9 mouse cellular contexts compared by ENCODE assay signal in the genomic region with DNA sequence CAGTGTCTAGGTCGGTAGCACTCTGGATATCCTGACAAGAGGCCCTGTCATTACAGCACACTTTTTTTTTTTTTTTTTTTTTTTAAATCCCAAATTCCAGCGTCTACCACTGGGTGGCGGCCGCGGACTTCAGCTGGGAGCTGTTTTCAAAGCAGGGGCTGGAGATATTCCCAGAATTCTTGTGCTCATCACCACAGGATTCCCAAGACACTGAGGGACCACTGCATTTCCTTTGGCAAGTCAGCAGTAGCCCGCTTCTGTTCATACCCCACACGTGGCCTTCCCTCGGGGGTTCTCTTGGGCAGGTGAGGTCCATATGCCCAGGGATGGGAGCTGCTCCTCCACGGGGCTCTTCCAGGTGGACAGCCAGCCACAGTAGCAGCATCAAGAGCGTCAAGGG. TPM values are rescaled to one million over a fixed set of nuclear protein-coding genes. Genes with fewer than 3 reads are reported as not detected.
DNase-seq lines count a peak whose midpoint lies in the region; ATAC-seq and TF ChIP-seq lines count a peak whose summit lies in the region.
"Had no signal": no experiment of that assay in that cellular context is flagged by ENCODE, and none has a peak within 500 bp of the region (broad histone marks: within the 10 kb centered on the region; RNA-seq: fewer than 3 reads in every experiment).

No protein-coding gene starts in this region.

- 17% methylated on average over 10 of the region's 10 CpGs for WGBS in lung, embryonic 14.5 days
- WGBS in hindbrain, embryonic 13.5 days: 19% methylated on average over 10 of the region's 10 CpGs
- WGBS in limb, embryonic 14.5 days: 16% methylated on average over 10 of the region's 10 CpGs

- peak; percentile 72 for TF ChIP-seq CTCF in lung, embryonic 14.5 days (IDR thresholded peaks at IDR 0.05; ENCODE audit: low read depth)

- H3K27ac ChIP-seq in lung, embryonic 14.5 days (ENCODE audit: low read depth): no peak overlapping the region
- no peak overlapping the region for H3K27ac ChIP-seq in hindbrain, embryonic 13.5 days
- H3K27ac ChIP-seq in limb, embryonic 14.5 days (replicated peaks; ENCODE audit: low read depth, low read length): no peak overlapping the region

- DNase-seq in lung, embryonic 14.5 days: peak; percentile 80
- no peak for DNase-seq in lung, adult 18-20 months
- DNase-seq in adipocyte (ENCODE audit: low spot score): peak; percentile 75
- peak; percentile 39 to 62 for DNase-seq in cerebellum, postnatal 4 days (ENCODE audit: low spot score in 2 of 2)
- peak; percentile 60 for DNase-seq in limb, embryonic 14.5 days (ENCODE audit: low spot score)
- peak; percentile 31 to 56 for DNase-seq in right cerebral cortex, adult 2 months (ENCODE audit: low spot score in 2 of 2)
- no peak for DNase-seq in spleen, adult 18-20 months

- H3K36me3 ChIP-seq in lung, embryonic 14.5 days (ENCODE audit: insufficient read depth): no peaks in the 10 kb centered on the region
- H3K36me3 ChIP-seq in hindbrain, embryonic 13.5 days: no peaks in the 10 kb centered on the region
- H3K36me3 ChIP-seq in limb, embryonic 14.5 days (ENCODE audit: control insufficient read depth, insufficient read depth, low read length): no peaks in the 10 kb centered on the region

- no peak overlapping the region for H3K4me2 ChIP-seq in lung, embryonic 14.5 days
- H3K4me2 ChIP-seq in hindbrain, embryonic 13.5 days: peak overlapping the region; percentile 34
- no peak overlapping the region for H3K4me2 ChIP-seq in limb, embryonic 14.5 days (replicated peaks; ENCODE audit: low read depth, low read length, severe bottlenecking)

- no peaks in the 10 kb centered on the region for H3K9me3 ChIP-seq in lung, embryonic 14.5 days (ENCODE audit: low read depth, low read length)
- H3K9me3 ChIP-seq in hindbrain, embryonic 13.5 days: no peaks in the 10 kb centered on the region
- no peaks in the 10 kb centered on the region for H3K9me3 ChIP-seq in limb, embryonic 14.5 days (ENCODE audit: control insufficient read depth, low read length)

- ATAC-seq in lung, embryonic 14.5 days (ENCODE audit: insufficient read depth): no peak
- ATAC-seq in hindbrain, embryonic 13.5 days (ENCODE audit: low FRiP score): 0 out of 2 replicates have a peak, but pooled peaks have one; percentile 49
- no peak for ATAC-seq in limb, embryonic 14.5 days (ENCODE audit: low FRiP score, low read depth)

- no peaks in the 10 kb centered on the region for H3K4me1 ChIP-seq in lung, embryonic 14.5 days (ENCODE audit: insufficient read depth)
- H3K4me1 ChIP-seq in hindbrain, embryonic 13.5 days (replicated peaks): peaks cover 4% of the 10 kb centered on the region; the same call in 1 of the 2 replicates
- H3K4me1 ChIP-seq in limb, embryonic 14.5 days (ENCODE audit: control insufficient read depth, insufficient read depth, low read length): no peaks in the 10 kb centered on the region

- H3K4me3 ChIP-seq in lung, embryonic 14.5 days (ENCODE audit: low read depth, low read length): no peak overlapping the region
- no peak overlapping the region for H3K4me3 ChIP-seq in hindbrain, embryonic 13.5 days
- H3K4me3 ChIP-seq in limb, embryonic 14.5 days (replicated peaks; ENCODE audit: low read length): no peak overlapping the region

- H3K9ac ChIP-seq in lung, embryonic 14.5 days: no peak overlapping the region
- H3K9ac ChIP-seq in hindbrain, embryonic 13.5 days: no peak overlapping the region
- no peak overlapping the region for H3K9ac ChIP-seq in limb, embryonic 14.5 days (ENCODE audit: low read depth, low read length, severe bottlenecking)

- no peaks in the 10 kb centered on the region for H3K27me3 ChIP-seq in lung, embryonic 14.5 days (ENCODE audit: insufficient read depth, low read length)
- peaks cover 8% of the 10 kb centered on the region for H3K27me3 ChIP-seq in hindbrain, embryonic 13.5 days
- H3K27me3 ChIP-seq in limb, embryonic 14.5 days (ENCODE audit: control insufficient read depth, insufficient read depth, low read length): no peaks in the 10 kb centered on the region

- no peak for TF ChIP-seq POLR2A in limb, embryonic 14.5 days (IDR thresholded peaks at IDR 0.05; ENCODE audit: borderline replicate concordance, extremely low read depth, insufficient read depth, insufficient read length)

RNA-seq across cellular contexts. Expression of gene Olfr1414, which starts 2.9 kb away (rescaled TPM):
- not detected in 2 replicates for polyA plus RNA-seq in lung, embryonic 14.5 days (2014; fragmentation: Nextera tagmentation; extraction: Ambion mirVana)
- not detected in 2 replicates for polyA plus RNA-seq in hindbrain, embryonic 13.5 days (2015; fragmentation: Nextera tagmentation; extraction: Ambion mirVana)
- not detected in 2 replicates for polyA plus RNA-seq in limb, embryonic 14.5 days (2012; rRNA removed)
- polyA plus RNA-seq in limb, embryonic 14.5 days (2014; fragmentation: Nextera tagmentation; extraction: Ambion mirVana): not detected in 2 replicates

RNA-seq across cellular contexts. Expression of gene Olfr1415, which starts 25.5 kb away (rescaled TPM):
- polyA plus RNA-seq in lung, embryonic 14.5 days (2014; fragmentation: Nextera tagmentation; extraction: Ambion mirVana): not detected in 2 replicates
- polyA plus RNA-seq in hindbrain, embryonic 13.5 days (2015; fragmentation: Nextera tagmentation; extraction: Ambion mirVana): not detected in 2 replicates
- not detected in 2 replicates for polyA plus RNA-seq in limb, embryonic 14.5 days (2012; rRNA removed)
- polyA plus RNA-seq in limb, embryonic 14.5 days (2014; fragmentation: Nextera tagmentation; extraction: Ambion mirVana): not detected in 2 replicates
- polyA plus RNA-seq: gonadal fat pad, adult 2 months had no signal

RNA-seq across cellular contexts. Expression of gene Olfr1416, which starts 36.5 kb away (rescaled TPM):
- polyA plus RNA-seq in lung, embryonic 14.5 days (2014; fragmentation: Nextera tagmentation; extraction: Ambion mirVana): not detected in 2 replicates
- polyA plus RNA-seq in hindbrain, embryonic 13.5 days (2015; fragmentation: Nextera tagmentation; extraction: Ambion mirVana): not detected in 2 replicates
- not detected in 2 replicates for polyA plus RNA-seq in limb, embryonic 14.5 days (2012; rRNA removed)
- not detected in 2 replicates for polyA plus RNA-seq in limb, embryonic 14.5 days (2014; fragmentation: Nextera tagmentation; extraction: Ambion mirVana)
- polyA plus RNA-seq: gonadal fat pad, adult 2 months had no signal

RNA-seq across cellular contexts. Expression of gene Ndufa10, which starts 47.7 kb away (rescaled TPM):
- 265 and 268 TPM in 2 replicates for polyA plus RNA-seq in lung, embryonic 14.5 days (2014; fragmentation: Nextera tagmentation; extraction: Ambion mirVana)
- 279 and 295 TPM in 2 replicates for polyA plus RNA-seq in hindbrain, embryonic 13.5 days (2015; fragmentation: Nextera tagmentation; extraction: Ambion mirVana)
- polyA plus RNA-seq in limb, embryonic 14.5 days (2012; rRNA removed): 99.4 and 110 TPM in 2 replicates
- polyA plus RNA-seq in limb, embryonic 14.5 days (2014; fragmentation: Nextera tagmentation; extraction: Ambion mirVana): 270 and 271 TPM in 2 replicates

RNA-seq across cellular contexts. Expression of gene Olfr1413, which starts 49.7 kb away (rescaled TPM):
- polyA plus RNA-seq in lung, embryonic 14.5 days (2014; fragmentation: Nextera tagmentation; extraction: Ambion mirVana): not detected in 2 replicates
- polyA plus RNA-seq in hindbrain, embryonic 13.5 days (2015; fragmentation: Nextera tagmentation; extraction: Ambion mirVana): not detected in 2 replicates
- not detected in 2 replicates for polyA plus RNA-seq in limb, embryonic 14.5 days (2012; rRNA removed)
- polyA plus RNA-seq in limb, embryonic 14.5 days (2014; fragmentation: Nextera tagmentation; extraction: Ambion mirVana): not detected in 2 replicates
- polyA plus RNA-seq: gonadal fat pad, adult 2 months had no signal

Comparison
In these comparisons a context has a peak if more than half of its experiments do, and no peak if none do; other contexts are left out.
1. DNase-seq: peak in lung, embryonic 14.5 days (single experiment), adipocyte (single experiment), cerebellum, postnatal 4 days (2 of 2), limb, embryonic 14.5 days (single experiment) and right cerebral cortex, adult 2 months (2 of 2); none in lung, adult 18-20 months (0 of 2) and spleen, adult 18-20 months (0 of 2).